Mouse (Mus musculus) myocyte (in vitro differentiated cells): ENCODE measurements around the gene Cdkl5.

Experiments used
- CEBPB ChIP-seq: IDR thresholded peaks from 2 replicates; pipeline ENCODE4 v1.6.1; 2011; ENCODE audit warnings: mild to moderate bottlenecking, moderate library complexity; ENCODE audit not compliant: poor library complexity, insufficient read depth, severe bottlenecking
- E2F4 ChIP-seq: IDR thresholded peaks from one replicate; pipeline ENCODE4 v1.6.1; 2011; ENCODE audit warnings: mild to moderate bottlenecking, control low read depth, moderate library complexity; ENCODE audit not compliant: insufficient read depth
- MAX ChIP-seq: IDR thresholded peaks from one replicate; pipeline ENCODE4 v1.6.1; 2011; ENCODE audit warnings: low read depth, mild to moderate bottlenecking, control low read depth
- MYOD1 ChIP-seq, 3 experiments: IDR thresholded peaks; one replicate each; pipeline ENCODE4 v1.6.1; 2011; ENCODE audit warnings: control low read depth in 2 of 3, low read depth in 2 of 3, mild to moderate bottlenecking in 2 of 3, moderate library complexity in 1 of 3; ENCODE audit not compliant: insufficient read length in 2 of 3, control insufficient read depth in 1 of 3
- MYOG ChIP-seq, 3 experiments: IDR thresholded peaks; one replicate each; pipeline ENCODE4 v1.6.1; 2011; ENCODE audit warnings: control low read depth in 2 of 3, low read depth in 2 of 3, mild to moderate bottlenecking in 2 of 3; ENCODE audit not compliant: insufficient read length in 2 of 3, control insufficient read depth in 1 of 3, insufficient read depth in 1 of 3
- POLR2A ChIP-seq: IDR thresholded peaks from one replicate; pipeline ENCODE4 v1.6.1; 2011; ENCODE audit warnings: low read depth, mild to moderate bottlenecking, control low read depth, moderate library complexity; ENCODE audit not compliant: insufficient read length
- POLR2AphosphoS2 ChIP-seq: IDR thresholded peaks from one replicate; pipeline ENCODE4 v1.6.1; 2011; ENCODE audit warnings: low read depth, control low read depth; ENCODE audit not compliant: insufficient read length
- REST ChIP-seq: IDR thresholded peaks from one replicate; pipeline ENCODE4 v1.6.1; 2011; ENCODE audit warnings: mild to moderate bottlenecking, control low read depth, moderate library complexity; ENCODE audit not compliant: insufficient read depth, insufficient read length
- SRF ChIP-seq: IDR thresholded peaks from one replicate; pipeline ENCODE4 v1.6.1; 2011; ENCODE audit warnings: low read depth; ENCODE audit not compliant: control insufficient read depth, insufficient read length
- TCF12 ChIP-seq: IDR thresholded peaks from one replicate; pipeline ENCODE4 v1.6.1; 2011; ENCODE audit warnings: mild to moderate bottlenecking, control low read depth; ENCODE audit not compliant: poor library complexity, insufficient read depth, severe bottlenecking
- TCF3 ChIP-seq: IDR thresholded peaks from one replicate; pipeline ENCODE4 v1.6.1; 2011; ENCODE audit warnings: low read depth, control low read depth; ENCODE audit not compliant: insufficient read length
- USF1 ChIP-seq: IDR thresholded peaks from one replicate; pipeline ENCODE4 v1.6.1; 2011; ENCODE audit warnings: low read depth, mild to moderate bottlenecking, control low read depth, moderate library complexity

DNA sequence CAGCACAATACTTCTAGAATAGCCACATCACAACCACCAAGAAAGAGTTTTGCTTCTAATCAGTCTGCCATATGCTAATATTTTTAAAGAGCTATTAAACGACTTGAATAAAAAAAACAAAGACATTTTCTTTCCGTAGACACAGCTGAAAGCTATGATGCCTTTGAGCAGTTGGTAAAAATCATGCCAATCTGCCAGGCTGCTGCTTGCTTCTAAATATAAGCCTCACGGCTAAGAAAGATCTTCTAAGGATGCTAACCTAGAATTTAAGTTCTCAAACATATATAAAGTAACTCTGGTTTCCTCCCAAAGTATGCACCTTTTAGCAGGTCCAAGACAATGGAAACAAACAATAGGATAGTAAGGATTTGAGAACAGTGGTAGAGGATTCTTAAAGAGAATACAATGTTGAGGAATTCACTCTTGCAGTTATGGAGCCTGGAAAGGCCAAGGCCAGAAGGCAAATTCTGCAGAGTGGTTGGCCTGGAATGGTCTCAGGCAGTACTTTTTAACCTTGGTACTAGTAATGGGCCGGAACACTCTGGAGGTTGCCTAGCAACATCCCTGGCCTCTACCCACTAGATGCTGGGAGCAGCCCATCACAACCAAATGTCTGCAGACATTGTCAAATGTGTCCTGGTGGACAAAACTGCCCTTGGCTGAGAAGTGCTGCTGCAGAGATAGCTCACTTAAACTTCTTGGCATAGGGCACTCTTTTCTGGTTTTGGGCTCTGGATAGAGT lies 189.9 kb downstream of the Cdkl5 start:
- TF ChIP-seq POLR2A, result no peak
- TF ChIP-seq TCF12, result no peak
- TF ChIP-seq POLR2AphosphoS2, result no peak
- no peak for TF ChIP-seq MYOD1 (IDR thresholded peaks at IDR 0.05; ENCODE audit: control insufficient read depth in 1 of 3, insufficient read length in 2 of 3, low read depth in 2 of 3)
- no peak for TF ChIP-seq REST
- no peak for TF ChIP-seq CEBPB
- TF ChIP-seq MYOG (IDR thresholded peaks at IDR 0.05; ENCODE audit: control insufficient read depth in 1 of 3, insufficient read depth in 1 of 3, insufficient read length in 2 of 3, low read depth in 2 of 3), result no peak
- TF ChIP-seq USF1, result no peak
- no peak for TF ChIP-seq TCF3
- no peak for TF ChIP-seq MAX
- TF ChIP-seq SRF, result no peak
- TF ChIP-seq E2F4, result no peak
